Mouse (Mus musculus) C2C12 (cell line): ENCODE measurements around the gene Hoxb3.

Experiments used
- CEBPB ChIP-seq: IDR thresholded peaks from one replicate; pipeline ENCODE4 v1.6.1; 2011; ENCODE audit warnings: low read depth, mild to moderate bottlenecking, control low read depth, moderate library complexity
- CTCF ChIP-seq: IDR thresholded peaks from one replicate; pipeline ENCODE4 v1.5.1; 2011; ENCODE audit not compliant: control insufficient read depth, insufficient read depth, insufficient read length
- FOSL1 ChIP-seq: IDR thresholded peaks from one replicate; pipeline ENCODE4 v1.8.0; 2011; ENCODE audit warnings: mild to moderate bottlenecking, low read length; ENCODE audit not compliant: poor library complexity, insufficient read depth, severe bottlenecking

DNA sequence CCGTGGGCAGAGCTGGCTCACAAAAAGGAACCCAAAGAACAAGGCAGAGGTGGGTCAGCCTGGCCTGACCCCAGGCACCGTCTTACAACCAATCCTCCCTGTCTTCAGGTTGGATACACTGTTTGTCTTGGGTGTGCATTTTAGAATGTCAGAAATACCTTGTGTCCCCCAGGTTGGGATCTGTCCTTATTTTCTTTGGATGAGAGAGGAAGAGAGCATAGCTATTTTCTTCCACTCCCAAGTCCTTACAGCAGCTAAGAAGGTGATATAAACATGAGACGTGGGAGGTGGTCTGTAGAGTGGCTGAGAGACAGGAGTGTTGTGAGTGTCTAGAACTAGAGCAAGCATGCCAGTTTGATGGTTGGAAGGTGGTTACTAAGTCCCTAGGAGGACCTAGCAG lies 25.7 kb upstream of the Hoxb3 start:
- TF ChIP-seq CEBPB, result no peak
- no peak for TF ChIP-seq CTCF
- TF ChIP-seq FOSL1, result no peak
